Mouse (Mus musculus) lung, embryonic 16.5 days (tissue): ENCODE data around the gene Ap2a2. TPM values are rescaled to one million over a fixed set of nuclear protein-coding genes. Genes with fewer than 3 reads are reported as not detected.
A peak's percentile ranks its signal among the peaks of the same experiment; 100 is the strongest.

Source experiments
- ATAC-seq: fragments of 200-750 bp; cut with Nextera tagmentation; 2 replicates; pipeline ENCODE4 v1.8.0; 2017; ENCODE audit warnings: low read depth, mild to moderate bottlenecking, moderate library complexity
- H3K27ac ChIP-seq: fragments of 300-500 bp; sonication (generic); 2 replicates; pipeline ENCODE4 v1.5.1; 2014; ENCODE audit warnings: mild to moderate bottlenecking, control low read depth, low read length
- H3K27me3 ChIP-seq: fragments of 300-500 bp; sonication (generic); 2 replicates; pipeline ENCODE4 v1.6.1; 2014; ENCODE audit warnings: low read depth, low read length, mixed read lengths; ENCODE audit not compliant: control insufficient read depth, insufficient read depth
- H3K36me3 ChIP-seq: fragments of 300-500 bp; sonication (generic); 2 replicates; pipeline ENCODE4 v1.6.1; 2014; ENCODE audit warnings: low read length; ENCODE audit not compliant: control insufficient read depth, insufficient read depth
- H3K4me1 ChIP-seq: fragments of 300-500 bp; sonication (generic); replicated peaks from 2 replicates; pipeline ENCODE4 v1.6.1; 2014; ENCODE audit warnings: low read length, mixed read lengths; ENCODE audit not compliant: control insufficient read depth, insufficient read depth
- H3K4me2 ChIP-seq: fragments of 300-500 bp; sonication (generic); 2 replicates; pipeline ENCODE4 v1.6.1; 2014; ENCODE audit warnings: low read depth, low read length, control low read depth
- H3K4me3 ChIP-seq: fragments of 300-500 bp; sonication (generic); 2 replicates; pipeline ENCODE4 v1.5.1; 2014; ENCODE audit warnings: mild to moderate bottlenecking, low read length, control low read depth
- H3K9ac ChIP-seq: fragments of 300-500 bp; sonication (generic); 2 replicates; pipeline ENCODE4 v1.6.1; 2014; ENCODE audit warnings: low read length, control low read depth
- H3K9me3 ChIP-seq: fragments of 300-500 bp; sonication (generic); 2 replicates; pipeline ENCODE4 v1.6.1; 2016; ENCODE audit warnings: low read length; ENCODE audit not compliant: control insufficient read depth
- WGBS: fragments of 180-500 bp; shearing (Covaris S2); extraction: QIAGEN DNeasy Blood & Tissue Kit; methylation state at CpG from one replicate; pipeline ENCODE4 v1.1.7; 2014; 5-methylcytosine and 5-hydroxymethylcytosine counted together
- polyA plus RNA-seq: library from polyadenylated mRNA; unstranded; fragments of >200 nt; fragmentation: Nextera tagmentation; extraction: Ambion mirVana; gene quantifications from 2 replicates; pipeline ENCODE4 v1.2.1, GENCODE M21; 2015

Gene Ap2a2
- polyA plus RNA-seq, result 68.3 and 69.1 TPM in 2 replicates

DNA sequence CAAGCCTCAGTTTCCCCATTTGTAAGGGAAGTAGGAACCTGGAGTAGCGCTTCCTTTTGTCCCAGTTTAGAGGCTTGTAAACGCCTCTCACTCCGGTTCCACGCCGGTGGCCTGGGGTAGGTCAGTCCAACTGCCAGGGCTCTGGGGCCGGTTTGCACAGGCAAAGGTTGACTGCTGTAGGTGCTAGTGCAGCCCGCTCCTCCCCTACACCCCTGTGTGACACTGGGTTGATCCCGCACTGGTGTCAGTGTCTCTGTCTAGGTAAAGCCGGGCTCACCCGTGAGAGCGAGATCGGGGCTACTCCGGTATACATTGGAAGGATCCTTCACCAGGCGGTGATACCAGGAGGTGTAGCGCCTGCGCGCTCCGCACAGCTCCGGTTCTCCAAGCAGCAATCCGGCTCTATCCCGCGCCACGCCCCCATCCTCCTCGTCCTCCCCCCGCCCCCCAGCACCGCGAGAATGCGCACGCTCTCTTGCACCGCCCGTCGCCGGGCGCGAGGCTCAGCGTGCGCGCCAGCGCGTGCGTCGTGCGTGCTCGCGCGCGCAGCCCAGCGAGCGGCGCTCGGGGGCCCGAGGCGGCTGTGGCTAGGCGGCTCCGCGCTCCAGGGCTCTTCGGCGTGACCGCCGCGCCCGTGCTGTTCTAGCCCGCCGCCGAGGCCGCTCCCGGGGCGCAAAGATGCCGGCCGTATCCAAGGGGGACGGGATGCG lies at the start of gene Ap2a2:
Ap2a2 (plus strand) TSS at position 492 of the 710 bp plus-strand sequence.
- peak within 1 kb of the TSS; percentile 77 for H3K27ac ChIP-seq
- peak within 1 kb of the TSS; percentile 99 for H3K4me3 ChIP-seq
- no peaks in the 10 kb centered on the region for H3K27me3 ChIP-seq
- 0 out of 2 replicates have a peak, but pooled peaks cover 2% of the 10 kb centered on the region for H3K36me3 ChIP-seq
- WGBS, result under 1% methylated on average over 72 of the region's 72 CpGs
- ATAC-seq, result peak; percentile 97
- H3K9me3 ChIP-seq, result no peaks in the 10 kb centered on the region
- H3K4me2 ChIP-seq, result peak within 1 kb of the TSS; percentile 89
- peaks cover 22% of the 10 kb centered on the region for H3K4me1 ChIP-seq
- H3K9ac ChIP-seq, result peak within 1 kb of the TSS; percentile 100

DNA sequence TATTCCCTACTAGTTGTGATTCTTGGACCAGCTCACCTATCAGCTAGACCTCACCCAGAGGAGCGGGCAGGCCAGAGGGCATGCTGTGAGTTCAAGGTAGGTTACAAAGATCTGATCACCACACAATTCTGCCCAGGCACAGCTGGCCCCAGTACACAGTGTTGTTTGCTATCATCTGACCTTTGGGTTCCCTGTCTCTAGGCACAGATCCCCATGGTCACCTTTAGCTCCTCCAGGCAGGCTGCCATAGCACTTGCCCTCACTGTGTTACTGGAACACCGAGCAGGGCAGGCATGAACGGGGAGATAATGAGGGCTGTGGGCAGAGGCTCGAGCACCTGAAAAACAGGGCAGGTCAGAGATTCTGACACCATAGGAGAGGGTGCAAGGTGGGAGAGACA lies 44.3 kb upstream of the Ap2a2 start:
- no peaks in the 10 kb centered on the region; the same call in 1 of the 2 replicates for H3K36me3 ChIP-seq
- no peak overlapping the region for H3K4me2 ChIP-seq
- H3K27ac ChIP-seq, result no peak overlapping the region
- H3K4me3 ChIP-seq, result no peak overlapping the region
- no peaks in the 10 kb centered on the region for H3K27me3 ChIP-seq
- ATAC-seq, result no peak
- no peaks in the 10 kb centered on the region for H3K9me3 ChIP-seq
- 81% methylated on average over 4 of the region's 4 CpGs for WGBS
- no peaks in the 10 kb centered on the region for H3K4me1 ChIP-seq
- H3K9ac ChIP-seq, result no peak overlapping the region

- H3K4me3 ChIP-seq, result no peak overlapping the region
- H3K4me2 ChIP-seq, result no peak overlapping the region
- H3K27ac ChIP-seq, result no peak overlapping the region
- no peaks in the 10 kb centered on the region; the same call in 1 of the 2 replicates for H3K36me3 ChIP-seq
- WGBS, result 89% methylated on average over 5 of the region's 5 CpGs
- no peak overlapping the region for H3K9ac ChIP-seq
- no peaks in the 10 kb centered on the region for H3K4me1 ChIP-seq
- no peak for ATAC-seq
- H3K27me3 ChIP-seq, result no peaks in the 10 kb centered on the region
- no peaks in the 10 kb centered on the region for H3K9me3 ChIP-seq
Measured at GRCm38 (mm10) chr7:141518296-141518695, 43.7 kb upstream of the Ap2a2 start.

DNA sequence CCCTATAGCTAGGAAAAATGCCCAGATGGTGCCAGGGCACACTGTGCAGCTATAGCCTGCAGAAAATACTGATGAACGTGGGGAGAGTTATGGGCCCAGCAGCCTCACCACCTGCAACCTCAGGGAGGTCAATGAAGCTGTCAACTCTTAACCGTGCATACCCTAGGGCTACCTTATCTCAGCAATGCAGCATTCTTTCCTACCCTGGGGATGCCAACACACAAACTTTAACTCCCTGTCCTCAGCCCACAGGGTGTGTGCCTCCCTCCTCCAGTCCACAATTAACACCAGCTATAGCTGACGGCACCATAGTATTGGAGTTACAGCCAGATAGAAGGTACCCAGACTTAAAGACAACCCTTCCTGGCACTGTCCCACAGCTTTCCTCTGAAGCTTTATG lies 43.0 kb upstream of the Ap2a2 start:
- Histone ChIP-seq H3K9me3 (no peaks in the 10 kb centered on the region), H3K4me2 (no peak overlapping the region), H3K36me3 (no peaks in the 10 kb centered on the region; the same call in 1 of the 2 replicates), H3K4me3 (no peak overlapping the region), H3K27ac (no peak overlapping the region), H3K4me1 (no peaks in the 10 kb centered on the region), H3K27me3 (no peaks in the 10 kb centered on the region), H3K9ac (no peak overlapping the region)
- 60% methylated on average over 3 of the region's 3 CpGs for WGBS
- no peak for ATAC-seq

DNA sequence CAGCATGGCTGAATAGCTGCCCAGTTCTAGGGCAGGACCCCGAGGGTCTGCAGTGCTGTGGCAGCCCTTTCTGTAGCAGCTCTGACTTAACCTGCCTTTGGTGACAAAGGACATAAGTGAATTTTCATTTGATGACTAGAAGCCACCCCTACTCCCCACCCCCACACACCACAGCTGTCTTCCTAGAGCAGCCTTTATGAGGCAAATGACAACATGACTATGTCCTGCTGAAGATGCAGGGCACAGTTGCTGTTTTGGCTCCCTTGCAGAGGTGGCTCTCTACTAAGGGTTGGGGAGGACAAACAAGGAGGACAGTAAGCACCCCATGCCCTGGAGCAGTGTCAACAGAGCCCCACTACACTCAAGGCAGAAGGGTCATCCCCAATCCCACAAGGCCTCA lies 42.2 kb upstream of the Ap2a2 start:
- Histone ChIP-seq H3K27ac (no peak overlapping the region), H3K4me3 (no peak overlapping the region), H3K9ac (no peak overlapping the region), H3K27me3 (no peaks in the 10 kb centered on the region), H3K36me3 (no peaks in the 10 kb centered on the region; the same call in 1 of the 2 replicates), H3K4me2 (no peak overlapping the region), H3K4me1 (no peaks in the 10 kb centered on the region), H3K9me3 (no peaks in the 10 kb centered on the region)
- ATAC-seq, result no peak
- WGBS, result 71% methylated on average over 1 of the region's 1 CpGs

DNA sequence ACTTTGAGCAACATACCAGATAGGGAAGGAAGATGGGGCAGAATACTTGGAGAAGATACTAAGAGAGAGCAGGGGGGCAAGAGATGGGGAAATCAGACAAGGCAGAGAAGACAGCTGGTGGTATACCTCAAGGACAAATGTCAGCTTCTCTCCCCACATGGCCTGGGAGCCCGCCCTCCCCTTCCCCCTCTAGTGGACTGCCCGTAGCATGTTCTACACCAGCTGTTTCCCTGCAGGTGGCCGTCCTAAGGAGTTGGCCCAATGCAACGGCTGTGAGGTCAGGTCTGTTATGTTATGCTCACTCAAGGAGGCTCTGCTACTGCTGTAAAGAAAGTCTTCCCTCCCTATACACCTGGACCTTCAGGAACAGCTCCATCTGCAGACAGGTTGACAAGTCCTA lies 39.0 kb upstream of the Ap2a2 start:
- 34% methylated on average over 4 of the region's 4 CpGs for WGBS
- H3K27ac ChIP-seq, result no peak overlapping the region
- H3K4me3 ChIP-seq, result no peak overlapping the region
- H3K4me1 ChIP-seq, result no peaks in the 10 kb centered on the region
- no peak overlapping the region for H3K9ac ChIP-seq
- H3K4me2 ChIP-seq, result no peak overlapping the region
- 0 out of 2 replicates have a peak, but pooled peaks cover 3% of the 10 kb centered on the region for H3K36me3 ChIP-seq
- H3K27me3 ChIP-seq, result no peaks in the 10 kb centered on the region
- H3K9me3 ChIP-seq, result no peaks in the 10 kb centered on the region
- ATAC-seq, result no peak

DNA sequence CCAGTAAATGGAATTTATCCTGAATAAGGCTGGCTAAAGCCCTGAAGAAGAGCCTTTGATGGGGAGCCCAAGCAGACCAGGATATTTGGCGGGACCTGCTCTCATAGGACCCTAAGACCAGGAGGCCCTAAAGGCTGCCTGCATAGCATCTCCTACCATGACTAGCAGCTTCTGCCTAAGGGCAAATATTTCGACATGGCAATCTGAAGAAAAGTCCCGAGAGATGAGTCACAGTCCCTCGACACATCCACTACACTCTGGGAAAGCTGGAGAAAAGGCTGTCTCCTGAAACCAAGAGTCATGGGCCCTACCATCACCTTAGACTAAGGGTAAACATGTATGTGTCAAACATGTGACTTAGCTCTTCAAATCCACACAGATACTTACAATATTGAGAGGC lies 37.7 kb upstream of the Ap2a2 start:
- no peak overlapping the region for H3K4me2 ChIP-seq
- no peak overlapping the region for H3K4me3 ChIP-seq
- H3K27ac ChIP-seq, result no peak overlapping the region
- H3K27me3 ChIP-seq, result no peaks in the 10 kb centered on the region
- 75% methylated on average over 4 of the region's 4 CpGs for WGBS
- H3K4me1 ChIP-seq, result no peaks in the 10 kb centered on the region
- no peaks in the 10 kb centered on the region for H3K9me3 ChIP-seq
- H3K9ac ChIP-seq, result no peak overlapping the region
- no peak for ATAC-seq
- H3K36me3 ChIP-seq, result 0 out of 2 replicates have a peak, but pooled peaks cover 3% of the 10 kb centered on the region

GRCm38 (mm10) chr7:141524760-141525579 lies 37.0 kb upstream of the Ap2a2 start:
- H3K4me2 ChIP-seq, result no peak overlapping the region
- 0 out of 2 replicates have a peak, but pooled peaks cover 3% of the 10 kb centered on the region for H3K36me3 ChIP-seq
- peak; percentile 84 for ATAC-seq
- H3K4me1 ChIP-seq, result no peaks in the 10 kb centered on the region
- 54% methylated on average over 6 of the region's 6 CpGs for WGBS
- H3K4me3 ChIP-seq, result no peak overlapping the region
- H3K9me3 ChIP-seq, result no peaks in the 10 kb centered on the region
- no peak overlapping the region for H3K27ac ChIP-seq
- H3K9ac ChIP-seq, result no peak overlapping the region
- no peaks in the 10 kb centered on the region for H3K27me3 ChIP-seq

DNA sequence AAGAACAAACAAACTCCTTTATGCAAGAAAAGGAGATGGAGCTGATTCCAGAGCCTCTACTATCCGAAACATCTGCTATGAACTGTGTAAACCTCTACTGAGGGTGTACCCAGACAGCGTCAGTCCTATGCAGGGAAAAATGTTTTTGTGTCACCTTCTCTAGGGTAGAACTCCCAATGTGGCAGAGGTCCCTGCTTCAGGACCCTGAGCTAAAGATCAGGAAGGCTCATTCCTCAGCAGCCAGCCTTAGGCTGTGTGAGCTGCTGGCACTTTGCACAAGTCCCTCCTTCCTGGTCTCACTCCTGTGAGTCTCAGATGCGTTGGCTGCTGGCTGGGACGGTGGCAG lies 36.4 kb upstream of the Ap2a2 start:
- Histone ChIP-seq H3K27me3 (no peaks in the 10 kb centered on the region), H3K36me3 (0 out of 2 replicates have a peak, but pooled peaks cover 3% of the 10 kb centered on the region), H3K9ac (no peak overlapping the region), H3K9me3 (no peaks in the 10 kb centered on the region), H3K4me2 (no peak overlapping the region), H3K4me3 (no peak overlapping the region), H3K4me1 (no peaks in the 10 kb centered on the region), H3K27ac (no peak overlapping the region)
- WGBS, result 75% methylated on average over 4 of the region's 4 CpGs
- 0 out of 2 replicates have a peak, but pooled peaks have one; percentile 12 for ATAC-seq
